27 mouse cellular contexts compared by ENCODE assay signal in the genomic region with DNA sequence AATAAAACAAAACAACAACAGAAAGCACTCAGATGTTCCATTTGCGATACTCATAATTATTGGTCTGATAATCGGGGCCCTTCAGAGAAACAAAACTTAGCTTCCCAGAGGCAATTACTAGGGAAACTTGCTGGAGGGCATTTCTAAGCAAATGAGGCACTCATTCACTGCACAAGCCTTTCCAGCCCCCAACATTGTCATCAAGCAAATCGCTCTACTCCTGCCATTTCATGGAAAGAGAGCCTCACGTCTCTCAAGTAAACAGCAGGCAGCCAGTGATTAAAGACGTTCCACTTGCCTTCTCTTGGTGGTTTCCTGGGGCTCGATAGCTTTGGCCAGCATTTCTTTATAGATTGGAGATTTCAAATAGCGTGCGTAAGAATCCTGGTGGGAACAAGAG.
DNase-seq lines count a peak whose midpoint lies in the region; ATAC-seq and TF ChIP-seq lines count a peak whose summit lies in the region.
"Had no signal": no experiment of that assay in that cellular context is flagged by ENCODE, and none has a peak within 500 bp of the region (broad histone marks: within the 10 kb centered on the region; RNA-seq: fewer than 3 reads in every experiment).

No protein-coding gene starts in this region.

- H3K27ac ChIP-seq in forebrain, embryonic 14.5 days (ENCODE audit: low read depth, low read length) = no peak overlapping the region
- H3K27ac ChIP-seq in forebrain, embryonic 16.5 days (ENCODE audit: low read length) = no peak overlapping the region
- H3K27ac ChIP-seq in midbrain, embryonic 12.5 days (replicated peaks) = peak overlapping the region; percentile 11; the same call in 1 of the 2 replicates
- H3K27ac ChIP-seq in midbrain, postnatal 0 days (ENCODE audit: low read depth, low read length) = no peak overlapping the region
- H3K27ac ChIP-seq: embryonic facial prominence, embryonic 15.5 days; heart, embryonic 10.5 days; intestine, embryonic 15.5 days; limb, embryonic 10.5 days; liver, embryonic 15.5 days; lung, embryonic 15.5 days; stomach, postnatal 0 days had no signal

- peak; percentile 61 for DNase-seq in forebrain, embryonic 14.5 days (ENCODE audit: low spot score)
- no peak for DNase-seq in midbrain, postnatal 0 days (ENCODE audit: low spot score)
- DNase-seq in ZHBTc4 (ENCODE audit: low read depth, low spot score) = peak; percentile 70
- DNase-seq in retina, postnatal 1 day = peak; percentile 22
- DNase-seq in urinary bladder, adult 2 months (ENCODE audit: low spot score) = no peak
- DNase-seq: adrenal gland, adult 8-10 months; cerebellum, adult 8-10 months; gastrocnemius, postnatal 10 days; heart, postnatal 4 days; kidney, adult 9 months; kidney, postnatal 14 days; liver; lung, postnatal 36 days; right cerebral cortex, postnatal 14 days had no signal

- H3K9ac ChIP-seq in forebrain, embryonic 14.5 days (ENCODE audit: low read length) = no peak overlapping the region
- H3K9ac ChIP-seq in forebrain, embryonic 16.5 days (replicated peaks; ENCODE audit: low read depth, low read length) = no peak overlapping the region
- H3K9ac ChIP-seq in midbrain, embryonic 12.5 days (replicated peaks) = no peak overlapping the region
- no peak overlapping the region for H3K9ac ChIP-seq in midbrain, postnatal 0 days (replicated peaks; ENCODE audit: low read length, poor library complexity, severe bottlenecking)
- H3K9ac ChIP-seq: embryonic facial prominence, embryonic 15.5 days; intestine, embryonic 15.5 days; liver, embryonic 15.5 days; lung, embryonic 15.5 days had no signal

- no peak overlapping the region for H3K4me3 ChIP-seq in forebrain, embryonic 14.5 days (ENCODE audit: low read depth, low read length)
- no peak overlapping the region for H3K4me3 ChIP-seq in forebrain, embryonic 16.5 days (replicated peaks; ENCODE audit: low read length)
- H3K4me3 ChIP-seq in midbrain, embryonic 12.5 days = no peak overlapping the region
- no peak overlapping the region for H3K4me3 ChIP-seq in midbrain, postnatal 0 days (ENCODE audit: low read depth, low read length)
- H3K4me3 ChIP-seq: embryonic facial prominence, embryonic 15.5 days; heart, embryonic 10.5 days; intestine, embryonic 15.5 days; limb, embryonic 10.5 days; liver, embryonic 15.5 days; lung, embryonic 15.5 days; megakaryocyte, embryonic 14.5 days had no signal

- WGBS in forebrain, embryonic 14.5 days = 3% methylated on average over 8 of the region's 8 CpGs
- 8% methylated on average over 8 of the region's 8 CpGs for WGBS in forebrain, embryonic 16.5 days
- WGBS in midbrain, embryonic 12.5 days = 53% methylated on average over 8 of the region's 8 CpGs
- 41% methylated on average over 8 of the region's 8 CpGs for whole genome bisulfite sequencing in midbrain, postnatal 0 days

- peaks cover 11% of the 10 kb centered on the region for H3K4me1 ChIP-seq in forebrain, embryonic 14.5 days (ENCODE audit: control insufficient read depth, insufficient read depth, low read length)
- peaks cover 8% of the 10 kb centered on the region; the same call in 1 of the 2 replicates for H3K4me1 ChIP-seq in forebrain, embryonic 16.5 days (replicated peaks; ENCODE audit: control insufficient read depth, insufficient read depth, low read length)
- H3K4me1 ChIP-seq in midbrain, embryonic 12.5 days = peaks cover 8% of the 10 kb centered on the region; the same call in 1 of the 2 replicates
- H3K4me1 ChIP-seq in midbrain, postnatal 0 days (ENCODE audit: insufficient read depth, low read length) = no peaks in the 10 kb centered on the region
- H3K4me1 ChIP-seq: heart, embryonic 10.5 days; intestine, embryonic 15.5 days; liver, embryonic 15.5 days; lung, embryonic 15.5 days had no signal

- TF ChIP-seq CTCF in midbrain, postnatal 0 days (IDR thresholded peaks at IDR 0.05) = no peak

- no peak overlapping the region for H3K4me2 ChIP-seq in forebrain, embryonic 14.5 days (ENCODE audit: low read length)
- H3K4me2 ChIP-seq in forebrain, embryonic 16.5 days (ENCODE audit: low read length) = no peak overlapping the region
- H3K4me2 ChIP-seq in midbrain, embryonic 12.5 days (replicated peaks) = no peak overlapping the region
- no peak overlapping the region for H3K4me2 ChIP-seq in midbrain, postnatal 0 days (ENCODE audit: low read depth, low read length, poor library complexity, severe bottlenecking)
- H3K4me2 ChIP-seq: embryonic facial prominence, embryonic 15.5 days; intestine, embryonic 15.5 days; liver, embryonic 15.5 days; lung, embryonic 15.5 days had no signal

- no peak for ATAC-seq in forebrain, embryonic 14.5 days
- ATAC-seq in forebrain, embryonic 16.5 days = no peak
- no peak for ATAC-seq in midbrain, embryonic 12.5 days (ENCODE audit: low FRiP score, low read depth)
- ATAC-seq in midbrain, postnatal 0 days (ENCODE audit: low FRiP score) = no peak
- ATAC-seq: activated CD4-positive, CD25-positive, alpha-beta regulatory T cell, adult 4 months; intestine, embryonic 15.5 days; Patski had no signal

- H3K27me3 ChIP-seq in forebrain, embryonic 14.5 days (replicated peaks; ENCODE audit: control insufficient read depth, insufficient read depth, low read length) = no peaks in the 10 kb centered on the region
- H3K27me3 ChIP-seq in forebrain, embryonic 16.5 days (replicated peaks; ENCODE audit: control insufficient read depth, insufficient read depth, low read length) = no peaks in the 10 kb centered on the region
- H3K27me3 ChIP-seq in midbrain, embryonic 12.5 days = no peaks in the 10 kb centered on the region
- H3K27me3 ChIP-seq in midbrain, postnatal 0 days (ENCODE audit: insufficient read depth, low read length) = no peaks in the 10 kb centered on the region
- H3K27me3 ChIP-seq: embryonic facial prominence, embryonic 15.5 days; intestine, embryonic 15.5 days; liver, embryonic 15.5 days; lung, embryonic 15.5 days had no signal

- H3K9me3 ChIP-seq in forebrain, embryonic 14.5 days (replicated peaks; ENCODE audit: control insufficient read depth, low read length) = no peaks in the 10 kb centered on the region
- H3K9me3 ChIP-seq in forebrain, embryonic 16.5 days (ENCODE audit: control insufficient read depth, low read length) = no peaks in the 10 kb centered on the region
- H3K9me3 ChIP-seq in midbrain, embryonic 12.5 days = no peaks in the 10 kb centered on the region
- no peaks in the 10 kb centered on the region for H3K9me3 ChIP-seq in midbrain, postnatal 0 days (ENCODE audit: low read length)
- H3K9me3 ChIP-seq: embryonic facial prominence, embryonic 15.5 days; heart, embryonic 10.5 days; intestine, embryonic 15.5 days; limb, embryonic 10.5 days; liver, embryonic 15.5 days; lung, embryonic 15.5 days; megakaryocyte, embryonic 14.5 days had no signal

- no peaks in the 10 kb centered on the region for H3K36me3 ChIP-seq in forebrain, embryonic 14.5 days (ENCODE audit: control insufficient read depth, insufficient read depth, low read length)
- no peaks in the 10 kb centered on the region for H3K36me3 ChIP-seq in forebrain, embryonic 16.5 days (ENCODE audit: control insufficient read depth, insufficient read depth)
- no peaks in the 10 kb centered on the region for H3K36me3 ChIP-seq in midbrain, embryonic 12.5 days
- H3K36me3 ChIP-seq in midbrain, postnatal 0 days (ENCODE audit: insufficient read depth, low read length) = peaks cover 8% of the 10 kb centered on the region; the same call in 1 of the 2 replicates
- H3K36me3 ChIP-seq: embryonic facial prominence, embryonic 15.5 days; G1E; heart, embryonic 10.5 days; intestine, embryonic 15.5 days; limb, embryonic 10.5 days; liver, embryonic 15.5 days; lung, embryonic 15.5 days had no signal

Comparison
In these comparisons a context has a peak if more than half of its experiments do, and no peak if none do; other contexts are left out.
1. DNase-seq: peak in forebrain, embryonic 14.5 days (single experiment), ZHBTc4 (single experiment) and retina, postnatal 1 day (single experiment); none in midbrain, postnatal 0 days (single experiment) and urinary bladder, adult 2 months (single experiment).